Mouse (Mus musculus) cerebellum, postnatal 25 days (tissue): ENCODE measurements around the gene Hsd17b11.

Source experiments
- DNase-seq, 2 experiments: peaks; one replicate each; pipeline ENCODE4 v3.0.0; 2021; ENCODE audit warnings: mixed read lengths in 2 of 2

Gene Hsd17b11

GRCm38 (mm10) chr5:104021597-104022378 is at the start of gene Hsd17b11:
Gene Hsd17b11, minus strand, starts transcription at chr5:104021919.
- DNase-seq: peak; percentile 72

- DNase-seq: no peak
Observed at GRCm38 (mm10) chr5:104071048-104071447, 49.3 kb upstream of the Hsd17b11 start.

DNA sequence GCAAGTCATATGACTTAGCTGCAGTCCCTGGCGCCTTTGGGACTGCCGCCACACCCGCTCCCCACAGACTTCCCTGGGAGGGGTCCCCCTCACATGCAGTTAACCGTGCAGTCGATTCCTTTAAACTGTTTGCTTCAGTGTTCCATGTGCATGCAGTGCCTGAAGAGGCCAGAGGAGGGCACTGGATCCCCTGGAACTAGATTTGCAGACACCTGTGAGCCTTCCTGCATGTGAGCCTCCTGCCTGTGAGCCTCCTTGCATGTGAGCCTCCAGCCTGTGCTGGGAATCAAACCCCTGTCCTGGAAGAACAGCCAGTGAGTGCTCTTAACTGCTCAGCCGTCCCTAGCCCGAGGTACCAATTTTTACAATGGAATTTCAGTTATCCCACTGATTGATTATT is 47.0 kb upstream of the Hsd17b11 start:
- DNase-seq: peak in 1 of 2 experiments; percentile 32

GRCm38 (mm10) chr5:104062773-104063551 is 41.2 kb upstream of the Hsd17b11 start:
- DNase-seq: no peak

DNA sequence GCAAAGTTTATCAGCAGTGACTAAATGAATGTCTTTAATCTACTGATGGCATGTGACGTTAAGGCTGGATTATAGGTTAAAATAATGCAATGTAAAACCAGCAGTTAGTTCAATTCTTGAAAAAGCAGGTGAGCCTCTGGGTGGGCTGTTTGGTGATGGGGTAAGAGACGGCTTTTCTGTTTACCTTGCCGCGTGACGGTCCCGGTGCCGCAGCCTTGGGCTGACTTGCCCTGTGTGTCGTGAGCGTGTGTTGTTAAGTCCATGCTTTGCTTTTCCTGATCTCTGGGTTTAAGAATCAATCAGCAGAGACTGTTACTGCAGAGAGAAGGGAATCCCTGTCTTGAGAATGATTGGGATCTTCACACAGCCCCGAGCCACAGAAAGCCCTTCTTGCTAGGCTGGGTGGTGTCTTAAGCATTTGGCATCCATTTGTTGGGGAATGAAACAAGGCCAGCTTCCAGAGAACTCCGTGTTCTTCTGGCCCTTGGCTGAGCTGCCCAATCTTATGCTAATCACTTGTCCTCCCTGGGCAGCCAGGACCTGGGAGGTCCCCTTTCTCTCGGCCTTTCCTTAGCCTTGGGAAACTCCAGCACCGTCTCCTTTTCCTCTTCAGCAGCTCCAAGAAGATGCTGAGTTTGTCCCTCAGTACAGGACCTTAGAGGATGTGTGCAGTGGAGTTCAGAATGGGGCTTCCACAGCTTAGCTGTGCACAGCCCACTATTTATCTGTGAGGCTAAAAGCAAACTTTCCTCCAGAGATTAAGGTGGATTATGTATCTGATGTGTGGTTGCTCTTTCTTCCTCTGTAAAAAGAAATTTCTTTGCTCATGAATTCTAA is 40.4 kb upstream of the Hsd17b11 start:
- no peak for DNase-seq

DNA sequence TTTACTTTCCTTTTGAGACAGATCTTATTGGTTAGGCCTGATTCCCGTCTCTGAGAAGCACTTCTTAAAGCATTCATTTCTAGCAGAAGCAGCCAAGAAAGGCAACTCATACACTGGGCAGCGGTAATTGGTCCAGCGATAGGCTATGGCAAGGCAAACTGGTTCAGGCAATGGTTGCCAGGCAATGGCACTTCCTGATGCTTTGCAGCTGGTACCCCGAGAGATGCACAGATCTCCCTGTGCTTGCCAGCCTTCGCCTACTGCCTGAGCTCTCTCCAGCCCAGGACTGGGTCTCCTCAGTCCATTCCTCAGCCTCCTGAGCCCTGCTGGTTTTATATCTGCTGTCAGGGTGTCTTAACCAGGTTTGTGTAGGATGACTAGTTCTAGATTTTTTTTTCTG is 38.7 kb upstream of the Hsd17b11 start:
- DNase-seq: no peak

DNA sequence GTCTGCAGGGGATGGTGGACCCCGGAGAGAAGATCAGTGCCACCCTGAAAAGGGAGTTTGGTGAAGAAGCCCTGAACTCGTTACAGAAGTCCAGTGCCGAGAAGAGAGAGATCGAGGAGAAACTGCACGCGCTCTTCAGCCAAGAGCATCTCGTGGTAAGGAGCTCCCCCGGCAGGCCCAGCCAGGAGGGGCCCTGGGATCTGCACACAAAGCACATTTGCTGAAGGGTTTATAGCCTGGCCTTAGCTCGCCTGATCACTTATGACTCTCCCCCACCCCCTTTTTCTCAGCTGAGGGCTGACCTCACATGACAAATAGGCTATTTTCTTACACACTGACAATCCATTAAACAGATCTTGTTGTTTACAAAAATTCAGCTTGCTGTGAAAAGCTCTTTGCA is 37.9 kb upstream of the Hsd17b11 start:
- DNase-seq: no peak

GRCm38 (mm10) chr5:104058021-104058420 is 36.3 kb upstream of the Hsd17b11 start:
- DNase-seq: peak in 1 of 2 experiments; percentile 43

DNA sequence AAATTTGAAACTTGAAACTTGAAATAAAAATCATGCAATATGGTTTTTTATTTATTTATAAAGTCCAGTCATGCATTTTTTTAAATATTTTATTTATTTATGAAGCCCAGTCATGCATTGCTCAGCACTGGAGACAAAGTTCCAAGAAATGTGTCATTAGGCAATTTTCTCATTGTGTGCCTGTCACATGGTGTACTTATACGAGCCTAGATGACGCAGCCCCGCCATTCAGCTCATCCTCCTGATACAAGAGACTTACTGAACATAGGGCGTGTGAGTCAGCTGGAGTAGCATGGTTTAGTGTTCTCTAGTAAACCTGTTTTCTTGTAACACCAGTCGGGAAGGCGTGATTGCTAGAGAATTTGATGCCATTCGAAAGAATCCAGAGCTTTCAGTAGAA is 34.6 kb upstream of the Hsd17b11 start:
- no peak for DNase-seq

GRCm38 (mm10) chr5:104055816-104056215 is 34.1 kb upstream of the Hsd17b11 start:
- DNase-seq: no peak

- no peak for DNase-seq
Observed at GRCm38 (mm10) chr5:104054938-104055337, 33.2 kb upstream of the Hsd17b11 start.

- peak in 1 of 2 experiments; percentile 36 for DNase-seq
Observed at GRCm38 (mm10) chr5:104052956-104053355, 31.2 kb upstream of the Hsd17b11 start.

DNA sequence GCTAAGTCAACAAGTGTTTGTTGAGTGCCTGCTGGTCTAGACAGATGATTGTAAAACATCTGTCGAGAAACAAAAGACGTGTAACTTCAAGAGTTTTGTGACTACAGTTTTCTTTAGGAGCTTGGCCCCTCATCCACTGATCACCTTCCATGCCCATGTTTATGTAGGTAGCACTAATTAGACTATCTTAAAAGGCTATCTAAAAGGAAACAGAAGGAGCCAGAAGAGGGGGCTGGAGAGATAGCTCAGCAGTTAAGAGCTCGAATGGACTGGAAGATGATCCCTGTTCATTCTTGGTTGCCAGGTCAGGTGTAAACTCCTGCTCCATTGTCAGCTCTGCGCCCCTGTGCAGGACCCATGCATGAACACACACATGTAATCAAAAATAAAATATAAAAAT is 26.4 kb upstream of the Hsd17b11 start:
- no peak for DNase-seq

DNA sequence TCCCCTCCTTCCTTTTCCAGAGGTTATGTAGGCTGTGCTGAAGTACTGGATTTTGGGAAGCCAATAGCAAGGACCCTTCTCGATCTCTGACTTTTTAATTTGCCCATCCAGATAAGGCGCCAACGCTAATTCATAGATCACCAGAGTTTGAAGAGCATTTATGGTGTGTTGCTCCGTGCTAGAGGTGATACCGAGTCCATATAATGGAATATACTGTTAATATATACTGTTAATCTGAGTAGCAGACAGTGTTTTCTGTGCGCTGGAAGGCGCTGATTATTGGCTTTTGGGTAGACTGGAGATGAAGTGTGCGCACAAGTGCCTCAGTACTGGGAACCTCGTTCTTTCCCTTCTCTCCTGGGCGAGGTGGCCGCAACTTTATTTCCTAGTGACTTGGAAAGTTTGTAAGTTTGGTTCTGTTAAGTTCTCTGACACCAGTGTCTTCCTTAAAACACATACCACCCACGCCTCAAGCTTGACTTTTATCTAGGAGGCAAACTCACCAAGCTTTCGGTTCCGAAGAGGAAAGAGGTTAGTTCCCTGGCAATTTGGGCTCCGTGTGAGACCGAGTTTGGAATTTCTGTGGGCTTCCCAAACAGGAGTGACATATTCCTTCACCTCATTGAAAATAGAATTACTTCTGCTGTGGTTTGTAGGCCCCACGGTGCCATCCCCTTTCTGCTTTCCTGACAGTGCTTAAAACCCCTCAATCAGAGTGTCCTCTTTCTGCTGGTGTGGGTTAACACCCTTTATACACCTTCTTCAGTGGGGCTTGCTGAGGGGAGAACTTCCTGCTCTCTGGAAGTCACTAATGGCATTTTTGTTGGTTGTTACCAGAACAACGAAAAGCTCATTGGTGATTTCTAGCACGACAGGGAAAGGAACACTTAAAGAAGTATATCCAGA is 25.7 kb upstream of the Hsd17b11 start:
- peak in 1 of 2 experiments; percentile 31 for DNase-seq

DNA sequence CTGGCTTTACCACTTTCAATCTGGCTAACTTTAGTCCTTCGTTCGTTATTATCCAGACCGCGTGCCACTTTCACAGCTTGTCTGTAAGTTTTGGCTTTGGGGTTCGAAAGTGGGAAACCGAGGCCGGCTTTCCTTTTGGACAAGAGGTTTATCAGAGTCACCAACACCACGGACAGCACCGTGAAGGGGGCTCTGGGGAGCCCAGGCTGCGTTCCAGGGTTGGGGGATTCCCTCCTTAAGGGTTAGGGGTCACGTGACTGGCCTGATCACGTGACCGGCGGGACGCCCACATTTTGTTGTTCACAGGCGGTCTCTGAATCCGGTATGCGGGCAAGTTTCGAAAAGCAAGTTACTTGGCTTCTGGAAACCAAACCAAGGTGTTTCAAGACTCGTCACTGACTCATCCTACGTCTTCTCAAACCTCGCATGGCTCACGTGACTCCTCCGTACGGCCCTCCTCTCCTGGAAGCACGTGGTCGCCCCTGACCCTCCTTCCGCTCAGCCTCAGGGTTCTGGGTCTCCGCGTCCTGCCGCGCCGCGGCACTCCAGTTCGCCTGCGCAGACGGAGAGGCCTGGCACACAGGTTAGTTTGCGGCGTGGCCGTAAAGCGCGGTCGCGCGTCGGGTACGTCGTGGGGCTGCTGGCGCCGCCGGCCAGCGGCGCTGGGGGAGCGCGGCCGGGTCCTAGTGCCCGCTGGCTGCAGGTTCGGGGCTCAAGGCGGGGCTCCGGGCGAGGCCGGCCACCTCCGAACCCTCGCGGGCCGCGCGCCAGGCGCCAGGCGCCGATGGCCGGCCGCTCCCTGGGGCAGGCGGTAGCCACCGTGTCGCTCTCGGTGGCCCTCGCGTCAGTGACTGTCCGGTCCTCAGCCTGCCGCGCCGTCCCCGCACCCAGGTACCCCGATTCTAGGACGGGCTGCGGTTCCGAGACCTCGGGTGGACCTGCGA is 24.8 kb upstream of the Hsd17b11 start, which contains the start of gene Nudt9:
TSS of gene Nudt9 (plus strand) at position 51 of the 944 bp plus-strand sequence.
- DNase-seq: peak; percentile 99

- DNase-seq: no peak
Observed at GRCm38 (mm10) chr5:104043704-104044103, 22.0 kb upstream of the Hsd17b11 start.

GRCm38 (mm10) chr5:104042906-104043305 is 21.2 kb upstream of the Hsd17b11 start:
- DNase-seq: no peak

- DNase-seq: peak; percentile 25 to 67
Observed at GRCm38 (mm10) chr5:104039154-104039932, 17.6 kb upstream of the Hsd17b11 start.

- DNase-seq: no peak
Observed at GRCm38 (mm10) chr5:104036686-104037085, 15.0 kb upstream of the Hsd17b11 start.

GRCm38 (mm10) chr5:104035824-104036223 is 14.1 kb upstream of the Hsd17b11 start:
- no peak for DNase-seq
